Mouse (Mus musculus) megakaryocyte-erythroid progenitor cell, adult 5 weeks (primary cell): ENCODE results near the gene Gjb5. TPM values are rescaled to one million over a fixed set of nuclear protein-coding genes. Genes with fewer than 3 reads are reported as not detected.

ENCODE experiments used
- polyA plus RNA-seq: library from polyadenylated mRNA; stranded (reverse); fragments of >175 nt; gene quantifications from 2 replicates; pipeline ENCODE4 v1.2.3, GENCODE M21; 2012

Gene Gjb5
- polyA plus RNA-seq, result not detected in 2 replicates

DNA sequence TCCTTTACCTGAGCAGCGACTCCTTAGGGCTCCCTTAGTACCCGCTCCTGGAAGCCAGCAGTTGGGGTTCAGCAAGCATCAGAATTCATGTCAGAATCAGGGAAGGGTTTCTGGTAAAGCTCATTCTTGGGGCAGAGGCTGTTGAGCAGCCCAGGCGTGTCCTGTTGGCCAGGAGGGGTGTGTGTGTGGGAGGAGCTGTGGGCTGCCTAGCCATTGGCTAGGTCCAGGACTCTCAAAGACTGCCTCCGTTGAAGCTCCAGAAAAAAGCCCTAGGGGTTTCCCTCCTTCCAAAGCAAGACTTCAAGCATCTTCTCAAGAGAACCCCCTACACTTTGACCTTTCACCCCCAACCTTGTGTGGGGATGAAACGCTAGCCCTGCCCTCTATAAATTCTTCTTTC, at the start of gene Gjb5:
Gene Gjb5, minus strand, starts transcription at position 164 of the 400 bp plus-strand sequence.

DNA sequence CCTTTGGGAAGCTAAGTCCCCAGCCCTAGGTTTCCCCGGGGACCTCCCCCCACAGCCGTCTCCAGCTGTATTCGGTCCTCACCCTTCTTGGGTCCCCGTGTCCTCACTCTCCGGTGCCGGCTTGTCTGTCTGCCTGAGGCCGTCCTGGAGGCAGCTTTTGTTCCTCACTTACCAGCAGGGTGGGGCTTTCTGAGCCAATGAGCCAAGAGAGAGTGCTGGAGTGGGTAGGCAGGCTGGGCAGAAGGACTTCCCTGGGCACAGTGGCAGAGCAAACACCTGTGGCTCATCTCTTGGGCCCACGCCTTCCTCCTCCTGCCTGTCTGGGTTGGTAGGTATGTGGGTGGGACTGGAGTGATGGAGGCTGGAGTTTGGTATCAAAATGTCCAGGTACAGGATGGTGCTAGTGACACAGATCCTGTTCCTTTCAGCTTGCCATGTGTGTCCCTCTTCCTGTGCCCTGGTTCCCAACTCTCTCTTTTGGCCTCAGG, 4.0 kb downstream of the Gjb5 start, which contains the start of gene Gjb4:
Gene Gjb4, minus strand, starts transcription at position 131 of the 488 bp plus-strand sequence.

DNA sequence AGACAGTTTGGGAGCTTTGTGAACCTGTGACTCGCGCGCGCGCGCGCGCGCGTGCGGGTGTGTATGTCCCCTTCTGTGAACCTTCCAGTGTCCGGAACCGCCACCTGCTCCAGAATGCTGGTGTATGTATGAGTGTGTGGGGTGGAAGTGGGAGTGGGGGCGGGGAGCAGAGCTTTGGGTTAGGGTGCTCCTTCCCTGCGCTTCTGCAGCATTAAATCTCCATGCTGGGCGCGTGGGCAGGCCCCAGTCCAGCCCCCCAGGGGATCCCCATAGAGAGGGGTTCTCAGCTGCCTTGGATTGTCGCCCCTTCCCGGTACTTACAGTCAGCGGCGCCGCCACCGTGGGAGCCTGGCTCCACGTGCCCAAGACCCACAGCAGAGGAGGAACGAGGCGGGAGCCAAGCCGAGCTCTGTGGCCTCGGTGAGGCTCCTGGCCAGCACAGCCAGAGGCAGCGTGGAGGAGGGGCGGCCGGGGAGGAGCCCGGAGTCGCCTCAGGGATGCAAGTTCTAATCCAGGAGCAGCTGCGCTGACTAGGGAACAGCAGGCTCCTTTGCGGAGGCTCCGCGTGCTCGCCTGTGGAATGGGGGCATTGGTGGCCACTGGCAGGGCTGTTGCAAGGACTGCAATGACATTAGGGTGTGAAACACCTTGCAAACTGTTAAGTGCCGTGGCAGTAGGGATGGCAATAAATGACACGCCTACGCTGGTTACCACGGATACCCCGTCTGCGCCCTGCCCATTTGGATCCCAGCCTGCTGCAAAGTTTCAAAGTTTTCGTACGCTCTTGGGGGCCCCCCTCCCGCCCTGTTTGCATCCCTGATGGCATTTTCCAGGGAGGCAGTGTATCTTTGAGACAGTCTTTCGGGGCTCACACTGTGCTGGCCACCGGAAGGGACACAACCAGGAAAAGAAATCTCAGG, 27.5 kb downstream of the Gjb5 start, which contains the start of gene Gjb3:
Gene Gjb3, minus strand, starts transcription at position 664 of the 920 bp plus-strand sequence.

DNA sequence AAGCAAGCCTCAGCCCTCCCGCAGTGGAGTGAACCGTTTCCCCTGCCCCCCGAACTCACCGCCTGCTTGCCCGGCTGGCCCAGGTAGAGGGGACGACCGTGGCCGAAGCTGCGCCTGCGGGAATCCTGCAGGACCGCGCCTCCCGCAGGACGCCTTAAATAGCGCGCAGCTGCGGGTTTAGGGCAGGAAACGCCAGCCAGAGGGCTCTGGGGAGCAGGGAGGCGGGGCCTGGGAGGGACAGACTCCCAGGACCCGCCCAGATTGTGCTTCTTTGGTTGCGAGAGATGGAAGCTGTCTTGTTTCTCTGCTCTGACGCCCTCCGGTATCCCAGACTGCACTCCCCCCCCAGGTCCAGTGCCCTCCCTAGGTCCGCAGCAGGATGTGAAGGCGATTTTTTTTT, 44.1 kb downstream of the Gjb5 start, which contains the start of gene Gja4:
Gene Gja4, minus strand, starts transcription at position 179 of the 400 bp plus-strand sequence.

Other genes starting within 250 kb of the Gjb5 start
- gene Tmem35b, start 234.5 kb downstream of the Gjb5 start, polyA plus RNA-seq, result 0.76 and 1.0 TPM in 2 replicates
- gene Dlgap3, start 189.0 kb downstream of the Gjb5 start, polyA plus RNA-seq, result 0.08 TPM in 1 of 2 replicates, not detected in the other
- gene Smim12, start 114.4 kb downstream of the Gjb5 start, polyA plus RNA-seq, result 41.3 and 47.2 TPM in 2 replicates
- 0.06 TPM in 1 of 2 replicates, not detected in the other for gene Gja4, start 44.1 kb downstream of the Gjb5 start, polyA plus RNA-seq
- 0.75 and 0.90 TPM in 2 replicates for gene Gjb3, start 27.3 kb downstream of the Gjb5 start, polyA plus RNA-seq
- not detected in 2 replicates for gene Gjb4, start 4.1 kb downstream of the Gjb5 start, polyA plus RNA-seq